Mouse (Mus musculus) heart, postnatal 10 days (tissue): ENCODE results near the gene Qrich1. TPM values are rescaled to one million over a fixed set of nuclear protein-coding genes. Genes with fewer than 3 reads are reported as not detected.
A peak's percentile ranks its signal among the peaks of the same experiment; 100 is the strongest.

Experiments used
- DNase-seq, 2 experiments: peaks; one replicate each; pipeline ENCODE4 v3.0.0; 2021
- intact Hi-C: fragments of 180-260 bp; cut with DNase I; formaldehyde crosslinking; loops from one replicate; pipeline ENCODE4 v1.15.1; 2025
- total RNA-seq, 2 experiments: library from RNA; stranded (reverse); gene quantifications; 2 replicates each; pipeline ENCODE4 v1.2.3; 2021

Gene Qrich1
- total RNA-seq: 10 to 100 TPM; 83.5 to 89.6 TPM

DNA sequence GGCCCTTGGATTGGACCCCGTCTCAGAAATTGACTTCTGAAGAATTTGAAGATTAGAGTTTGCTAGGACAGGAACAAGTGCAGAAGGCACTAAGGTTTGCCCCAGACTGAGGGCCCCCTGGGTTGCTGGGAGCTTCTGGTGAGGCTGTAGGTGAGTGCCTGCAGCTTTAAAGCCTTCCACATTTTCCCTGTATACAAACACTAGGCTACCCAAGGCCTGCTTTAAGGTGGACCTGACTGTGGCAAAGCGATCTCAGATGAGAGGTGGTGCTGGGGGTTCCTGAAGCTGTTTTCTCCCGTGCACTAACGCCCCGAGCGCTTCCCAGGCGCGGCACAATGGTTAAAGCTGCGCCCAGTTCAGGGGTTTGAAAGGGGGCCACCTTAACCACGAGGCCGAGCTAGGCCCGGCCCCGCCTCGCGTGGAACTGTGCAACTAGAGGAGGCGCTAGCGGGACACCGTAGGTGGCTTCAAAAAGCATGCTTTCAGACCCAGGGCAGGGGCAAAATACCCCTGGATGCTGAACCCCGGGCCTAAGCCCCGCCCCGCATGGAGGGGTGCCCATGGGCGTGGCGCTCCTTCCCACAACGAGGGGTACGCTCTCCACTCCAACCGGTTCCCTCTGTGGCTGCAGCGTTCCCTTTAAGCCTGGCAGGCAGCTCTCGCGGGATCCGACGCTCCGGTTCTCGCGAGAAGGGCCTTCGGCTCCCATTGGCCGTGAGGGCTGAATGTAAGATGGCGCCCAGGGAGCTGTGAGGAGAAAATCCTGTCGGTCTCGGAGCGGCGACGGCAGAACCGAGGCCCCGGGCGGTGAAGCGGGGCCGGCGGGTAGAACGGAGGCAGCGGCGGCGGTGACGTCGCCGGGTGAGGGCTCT is at the start of gene Qrich1:
Gene Qrich1, plus strand, starts transcription at position 427 of the 872 bp plus-strand sequence.
- intact Hi-C loops: loop anchor here (5.0 kb wide), 1 partner anchor 41 kb away; no protein-coding TSS in a partner anchor
- DNase-seq: peak; percentile 97

DNA sequence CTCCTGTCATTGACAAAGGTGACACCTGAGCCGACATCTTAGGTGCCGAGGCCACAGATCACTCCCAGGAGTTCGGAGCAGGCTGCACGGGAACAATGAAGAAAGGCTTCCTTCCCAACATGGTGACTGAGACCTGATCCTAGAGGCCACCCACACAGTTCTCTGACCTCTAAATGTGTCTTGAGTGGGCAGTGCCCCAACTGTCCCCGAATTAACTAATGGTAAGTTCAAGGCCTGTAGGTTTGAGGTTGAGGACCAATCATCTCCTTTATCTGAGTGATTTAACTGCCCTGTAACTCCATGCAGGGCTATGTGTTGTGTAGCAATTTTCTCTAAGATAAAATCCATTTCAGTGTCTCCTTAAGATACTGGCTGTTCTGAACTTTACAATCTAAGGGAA is 47.2 kb upstream of the Qrich1 start:
- intact Hi-C loops: no loop called here

DNA sequence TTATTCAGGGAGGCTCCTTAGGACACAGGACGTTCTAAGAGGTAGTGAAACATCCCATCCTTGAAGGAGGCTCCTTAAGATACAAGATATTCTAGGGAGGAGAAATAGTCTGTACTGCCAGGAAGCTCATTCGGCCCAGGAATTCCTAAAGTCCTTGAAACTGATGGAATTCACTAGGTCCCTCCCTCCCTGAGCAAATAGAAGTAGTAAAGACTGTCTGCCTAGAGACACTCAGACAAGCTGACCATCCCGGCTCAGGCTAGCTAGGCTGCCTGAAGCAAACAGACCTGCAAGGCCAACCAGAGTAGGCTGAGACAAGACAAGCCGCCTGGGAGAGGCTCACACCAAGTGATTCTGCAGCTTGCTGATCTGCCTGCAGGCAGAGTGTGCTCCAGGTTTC is 46.8 kb upstream of the Qrich1 start:
- intact Hi-C loops: no loop called here
- no peak for DNase-seq

More for the DNA sequence above, 47.2 kb upstream of the Qrich1 start:
- no peak for DNase-seq

DNA sequence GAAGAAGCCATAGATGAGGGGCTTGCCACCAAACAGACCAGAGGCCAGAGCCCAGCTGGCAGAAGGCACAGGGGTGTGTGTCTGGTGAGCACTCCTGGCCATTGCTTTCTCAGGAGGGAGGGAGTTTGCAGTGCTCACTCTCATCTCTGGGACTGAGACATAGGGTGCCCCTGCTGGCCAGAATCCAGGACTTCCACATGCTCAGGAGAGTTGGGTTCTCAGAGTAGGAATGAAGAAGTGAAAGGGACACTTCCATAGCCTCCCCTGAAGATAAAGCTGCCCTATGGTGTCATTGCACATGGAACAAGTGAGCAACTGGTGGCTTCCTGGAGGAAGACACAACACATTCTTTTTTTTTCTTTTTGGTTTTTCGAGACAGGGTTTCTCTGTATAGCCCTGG is 42.1 kb upstream of the Qrich1 start:
- DNase-seq: no peak
- intact Hi-C loops: no loop called here

DNA sequence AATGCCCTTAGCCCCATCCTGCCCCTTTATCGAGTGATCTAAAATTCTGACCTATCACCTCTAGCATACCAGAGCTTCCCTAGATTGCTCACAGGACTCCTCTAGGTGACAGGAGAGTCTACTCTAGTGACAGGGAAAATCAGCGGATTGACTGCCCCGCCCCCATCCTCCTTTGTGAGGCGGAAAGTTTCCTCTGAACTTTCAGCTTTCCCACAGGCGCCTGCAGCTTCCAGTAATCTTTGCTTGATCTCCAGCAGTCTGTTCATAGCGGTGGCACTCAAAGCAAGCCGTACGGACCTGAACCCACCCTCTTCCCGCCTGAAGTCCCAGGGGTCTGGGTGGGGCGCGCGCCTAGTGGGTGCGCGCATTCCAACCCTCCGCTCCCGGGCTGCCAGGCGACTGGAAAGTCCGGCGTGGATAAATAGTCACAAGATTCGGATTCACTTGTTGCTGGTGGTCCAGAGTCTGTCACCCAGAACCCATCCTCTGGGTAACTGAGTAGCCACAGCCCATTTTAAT is 37.9 kb upstream of the Qrich1 start:
- peak; percentile 93 to 94 for DNase-seq
- intact Hi-C loops: loop anchor here (2.0 kb wide), 1 partner anchor 18 kb away; the partner anchor contains the start of genes Ccdc71 and Klhdc8b

GRCm38 (mm10) chr9:108479241-108479640 is 37.4 kb upstream of the Qrich1 start:
- intact Hi-C loops: loop anchor here (2.0 kb wide), 1 partner anchor 18 kb away; the partner anchor contains the start of genes Ccdc71 and Klhdc8b
- DNase-seq: no peak

- intact Hi-C loops: loop anchor here (2.0 kb wide), 1 partner anchor 19 kb away; the partner anchor contains the start of genes Ccdc71 and Klhdc8b
Measured at GRCm38 (mm10) chr9:108479721-108480351, 36.8 kb upstream of the Qrich1 start, which contains the start of gene Lamb2. Lamb2 (plus strand) TSS chr9:108479736.

DNA sequence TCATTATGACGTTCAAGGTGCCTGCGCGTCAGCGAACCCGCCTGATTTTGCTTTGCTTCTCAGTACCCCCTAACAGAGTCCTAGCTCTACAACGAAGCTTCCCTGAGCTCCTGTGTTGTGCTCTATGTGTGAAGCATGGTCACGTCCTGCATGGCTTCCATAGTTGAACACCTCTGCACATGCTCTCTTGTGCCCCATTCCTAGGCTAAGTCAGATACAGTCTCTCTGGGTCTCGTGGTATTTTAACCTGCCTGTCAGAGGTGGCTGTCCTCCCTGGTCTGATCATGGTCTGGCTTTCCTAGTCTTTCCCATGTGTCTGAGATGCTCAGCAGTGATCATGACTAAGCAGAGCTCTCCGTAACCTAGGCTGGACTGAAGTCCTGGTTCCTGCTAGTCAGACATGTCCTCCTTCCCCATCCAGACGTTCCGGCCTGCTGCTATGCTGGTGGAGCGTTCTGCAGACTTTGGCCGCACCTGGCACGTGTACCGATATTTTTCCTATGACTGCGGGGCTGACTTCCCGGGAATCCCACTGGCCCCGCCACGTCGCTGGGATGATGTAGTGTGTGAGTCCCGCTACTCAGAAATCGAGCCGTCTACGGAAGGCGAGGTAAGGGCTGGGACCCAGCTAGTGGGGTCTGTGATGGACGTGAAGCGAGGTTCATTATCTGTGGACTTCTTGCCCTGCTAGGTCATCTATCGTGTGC is 35.6 kb upstream of the Qrich1 start:
- intact Hi-C loops: no loop called here

More at GRCm38 (mm10) chr9:108479721-108480351, 36.8 kb upstream of the Qrich1 start, which contains the start of gene Lamb2:
- peak; percentile 80 to 81 for DNase-seq

DNA sequence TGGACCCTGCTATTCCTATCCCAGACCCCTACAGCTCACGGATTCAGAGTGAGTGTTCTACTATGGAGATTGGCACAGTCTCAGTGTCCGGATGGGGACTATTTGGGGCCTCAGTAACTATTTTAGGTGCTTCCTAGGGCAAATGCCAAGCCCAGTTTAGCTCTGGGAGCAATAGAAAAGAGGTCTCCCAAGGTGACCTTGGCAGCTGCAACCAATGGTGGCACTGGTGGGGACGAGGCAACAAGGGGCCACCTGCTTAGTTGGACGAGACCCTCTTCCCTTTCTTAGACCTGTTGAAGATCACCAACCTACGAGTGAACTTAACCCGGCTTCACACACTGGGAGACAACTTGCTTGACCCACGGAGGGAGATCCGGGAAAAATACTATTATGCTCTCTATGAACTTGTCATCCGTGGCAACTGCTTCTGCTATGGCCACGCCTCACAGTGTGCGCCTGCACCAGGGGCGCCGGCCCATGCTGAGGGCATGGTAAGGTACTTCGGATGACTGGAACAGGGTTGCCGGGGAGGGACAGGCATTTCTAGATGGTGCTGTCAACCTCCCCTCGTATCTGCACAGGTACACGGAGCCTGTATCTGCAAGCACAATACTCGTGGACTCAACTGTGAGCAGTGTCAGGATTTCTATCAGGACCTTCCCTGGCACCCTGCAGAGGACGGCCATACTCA is 34.9 kb upstream of the Qrich1 start:
- intact Hi-C loops: no loop called here
- peak; percentile 61 to 75 for DNase-seq

More for the DNA sequence above, 35.6 kb upstream of the Qrich1 start:
- DNase-seq: peak; percentile 37 to 38

GRCm38 (mm10) chr9:108483051-108483790 is 33.4 kb upstream of the Qrich1 start:
- DNase-seq: no peak
- intact Hi-C loops: no loop called here

DNA sequence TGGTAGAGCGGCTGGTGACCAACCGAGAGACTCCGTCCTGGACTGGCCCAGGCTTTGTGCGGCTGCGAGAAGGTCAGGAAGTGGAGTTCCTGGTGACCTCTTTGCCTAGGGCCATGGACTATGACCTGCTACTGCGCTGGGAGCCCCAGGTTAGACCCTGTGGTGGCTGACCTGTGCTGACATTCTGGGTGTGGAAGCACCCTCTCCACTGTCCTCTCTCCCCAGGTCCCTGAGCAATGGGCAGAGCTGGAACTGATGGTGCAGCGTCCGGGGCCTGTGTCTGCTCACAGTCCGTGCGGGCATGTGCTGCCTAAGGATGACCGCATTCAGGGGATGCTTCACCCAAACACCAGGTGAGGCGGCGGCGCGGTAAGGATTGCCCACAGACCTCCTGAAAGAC is 32.6 kb upstream of the Qrich1 start:
- intact Hi-C loops: no loop called here
- no peak for DNase-seq

GRCm38 (mm10) chr9:108485301-108485875 is 31.2 kb upstream of the Qrich1 start:
- intact Hi-C loops: no loop called here
- DNase-seq: no peak

DNA sequence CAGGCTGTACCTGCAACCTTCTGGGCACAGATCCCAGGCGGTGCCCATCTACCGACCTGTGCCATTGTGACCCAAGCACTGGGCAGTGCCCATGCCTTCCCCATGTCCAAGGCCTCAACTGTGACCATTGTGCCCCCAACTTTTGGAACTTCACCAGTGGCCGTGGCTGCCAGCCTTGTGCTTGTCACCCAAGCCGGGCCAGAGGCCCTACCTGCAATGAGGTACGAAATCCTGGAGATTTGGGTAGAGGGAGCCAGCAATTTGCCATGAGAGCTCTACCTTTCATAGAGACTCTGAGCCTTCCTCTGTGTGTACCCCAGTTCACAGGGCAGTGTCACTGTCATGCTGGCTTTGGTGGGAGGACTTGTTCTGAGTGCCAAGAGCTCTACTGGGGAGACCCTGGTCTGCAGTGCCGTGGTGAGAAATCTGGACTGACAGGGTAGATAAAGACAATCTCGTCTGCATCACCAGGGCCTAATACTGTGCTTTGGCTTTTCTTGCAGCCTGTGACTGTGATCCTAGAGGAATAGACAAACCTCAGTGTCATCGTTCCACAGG is 29.6 kb upstream of the Qrich1 start:
- DNase-seq: no peak
- intact Hi-C loops: no loop called here

- DNase-seq: no peak
- intact Hi-C loops: no loop called here
Measured at GRCm38 (mm10) chr9:108488403-108488802, 28.2 kb upstream of the Qrich1 start.

DNA sequence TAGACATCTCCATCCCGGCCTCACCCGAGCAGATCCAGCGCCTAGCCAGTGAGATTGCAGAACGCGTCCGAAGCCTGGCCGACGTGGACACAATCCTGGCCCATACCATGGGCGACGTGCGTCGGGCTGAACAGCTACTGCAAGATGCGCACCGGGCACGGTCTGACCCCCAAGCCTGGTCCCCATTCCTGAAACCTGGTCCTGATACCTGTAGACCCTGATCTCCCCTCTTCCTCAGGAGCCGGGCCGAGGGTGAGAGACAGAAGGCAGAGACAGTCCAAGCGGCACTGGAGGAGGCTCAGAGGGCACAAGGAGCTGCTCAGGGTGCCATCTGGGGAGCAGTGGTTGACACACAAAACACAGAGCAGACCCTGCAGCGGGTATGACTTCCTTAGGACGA is 27.4 kb upstream of the Qrich1 start:
- intact Hi-C loops: no loop called here
- no peak for DNase-seq

DNA sequence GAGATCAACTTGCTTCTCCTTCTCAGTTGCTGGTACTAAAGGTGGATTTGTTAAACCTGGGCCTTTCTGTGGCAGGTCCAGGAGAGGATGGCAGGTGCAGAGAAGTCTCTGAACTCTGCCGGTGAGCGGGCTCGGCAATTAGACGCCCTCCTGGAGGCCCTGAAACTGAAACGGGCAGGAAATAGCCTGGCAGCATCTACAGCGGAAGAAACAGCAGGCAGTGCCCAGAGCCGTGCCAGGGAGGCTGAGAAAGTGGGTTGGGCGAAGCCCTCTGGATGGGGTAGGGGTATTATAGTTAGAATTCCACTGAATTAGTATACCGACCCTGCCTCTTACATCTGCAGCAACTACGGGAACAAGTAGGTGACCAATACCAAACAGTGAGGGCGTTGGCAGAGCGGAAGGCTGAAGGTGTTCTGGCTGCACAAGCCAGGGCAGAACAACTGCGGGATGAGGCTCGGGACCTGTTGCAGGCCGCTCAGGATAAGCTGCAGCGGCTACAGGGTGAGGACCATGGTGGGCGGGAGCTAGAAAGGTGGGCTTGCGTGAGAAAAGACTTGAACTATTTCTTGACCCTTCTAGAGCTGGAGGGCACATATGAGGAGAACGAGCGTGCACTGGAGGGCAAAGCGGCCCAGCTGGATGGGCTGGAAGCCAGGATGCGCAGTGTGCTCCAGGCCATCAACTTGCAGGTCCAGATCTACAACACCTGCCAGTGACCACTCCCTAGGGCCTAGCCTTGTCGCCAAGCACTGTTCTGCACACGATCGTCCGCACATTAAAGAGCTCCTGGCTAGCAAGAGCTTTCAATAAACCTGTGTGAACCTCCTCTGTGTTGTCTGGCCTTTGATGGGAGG is 26.7 kb upstream of the Qrich1 start:
- no peak for DNase-seq
- intact Hi-C loops: no loop called here

- intact Hi-C loops: no loop called here
- peak; percentile 97 for DNase-seq
Measured at GRCm38 (mm10) chr9:108490559-108491285, 25.9 kb upstream of the Qrich1 start, which contains the start of gene Usp19. Usp19 (plus strand) TSS chr9:108490602.
